Mouse (Mus musculus) intestine, embryonic 15.5 days (tissue): ENCODE measurements around the gene Nde1. TPM values are rescaled to one million over a fixed set of nuclear protein-coding genes. Genes with fewer than 3 reads are reported as not detected.
A peak's percentile ranks its signal among the peaks of the same experiment; 100 is the strongest.

Source experiments
- ATAC-seq: fragments of 200-750 bp; cut with Nextera tagmentation; 2 replicates; pipeline ENCODE4 v1.8.0; 2017; ENCODE audit warnings: moderate TSS enrichment, moderate library complexity
- H3K27ac ChIP-seq: fragments of 300-500 bp; sonication (generic); 2 replicates; pipeline ENCODE4 v1.5.1; 2015; ENCODE audit warnings: mild to moderate bottlenecking, inconsistent platforms
- H3K27me3 ChIP-seq: fragments of 300-500 bp; sonication (generic); replicated peaks from 2 replicates; pipeline ENCODE4 v1.6.1; 2015; ENCODE audit warnings: inconsistent platforms
- H3K36me3 ChIP-seq: fragments of 300-500 bp; sonication (generic); 2 replicates; pipeline ENCODE4 v1.6.1; 2015; ENCODE audit warnings: inconsistent platforms
- H3K4me1 ChIP-seq: fragments of 300-500 bp; sonication (generic); replicated peaks from 2 replicates; pipeline ENCODE4 v1.6.1; 2015; ENCODE audit warnings: inconsistent platforms
- H3K4me2 ChIP-seq: fragments of 300-500 bp; sonication (generic); replicated peaks from 2 replicates; pipeline ENCODE4 v1.6.1; 2015; ENCODE audit warnings: mild to moderate bottlenecking, inconsistent platforms
- H3K4me3 ChIP-seq: fragments of 300-500 bp; sonication (generic); replicated peaks from 2 replicates; pipeline ENCODE4 v1.5.1; 2015; ENCODE audit warnings: inconsistent platforms
- H3K9ac ChIP-seq: fragments of 300-500 bp; sonication (generic); 2 replicates; pipeline ENCODE4 v1.6.1; 2015; ENCODE audit warnings: inconsistent platforms
- H3K9me3 ChIP-seq: fragments of 300-500 bp; sonication (generic); 2 replicates; pipeline ENCODE4 v1.6.1; 2016; ENCODE audit warnings: inconsistent platforms
- WGBS: fragments of 180-500 bp; shearing (Covaris S2); methylation state at CpG from one replicate; pipeline ENCODE4 v1.1.7; 2015; 5-methylcytosine and 5-hydroxymethylcytosine counted together
- polyA plus RNA-seq: library from polyadenylated mRNA; unstranded; fragments of >200 nt; fragmentation: Nextera tagmentation; extraction: Ambion mirVana; gene quantifications from 2 replicates; pipeline ENCODE4 v1.2.1, GENCODE M21; 2015

Nde1 gene
- polyA plus RNA-seq, 1 experiment from 2014 or later: 70.0 TPM

DNA sequence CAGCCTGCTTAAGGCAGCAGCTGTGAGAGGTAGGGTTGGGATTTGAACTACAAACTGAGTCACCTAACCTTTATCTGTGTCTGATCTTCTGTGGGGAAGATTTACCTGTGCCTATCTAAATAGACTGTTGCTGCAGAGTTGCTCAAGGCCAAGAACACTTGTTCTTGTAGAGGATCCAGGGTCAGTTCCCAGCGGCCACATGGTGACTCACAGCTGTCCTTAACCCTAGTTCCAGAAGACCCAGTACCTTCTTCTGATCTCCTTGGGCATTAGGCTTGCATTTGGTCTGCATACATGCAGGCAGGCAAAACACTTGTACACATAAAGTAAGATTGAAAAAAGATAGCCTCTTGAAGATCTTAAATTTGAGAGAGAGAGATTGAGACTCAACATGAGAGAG lies 6.6 kb downstream of the Nde1 start:
- H3K4me3 ChIP-seq: no peak overlapping the region
- H3K9ac ChIP-seq: no peak overlapping the region
- no peaks in the 10 kb centered on the region for H3K27me3 ChIP-seq
- no peak for ATAC-seq
- no peak overlapping the region for H3K27ac ChIP-seq
- WGBS: 94% methylated on average over 1 of the region's 1 CpGs
- no peak overlapping the region for H3K4me2 ChIP-seq
- H3K4me1 ChIP-seq: peaks cover 6% of the 10 kb centered on the region; the same call in 1 of the 2 replicates
- H3K36me3 ChIP-seq: peaks cover 37% of the 10 kb centered on the region
- no peaks in the 10 kb centered on the region for H3K9me3 ChIP-seq

DNA sequence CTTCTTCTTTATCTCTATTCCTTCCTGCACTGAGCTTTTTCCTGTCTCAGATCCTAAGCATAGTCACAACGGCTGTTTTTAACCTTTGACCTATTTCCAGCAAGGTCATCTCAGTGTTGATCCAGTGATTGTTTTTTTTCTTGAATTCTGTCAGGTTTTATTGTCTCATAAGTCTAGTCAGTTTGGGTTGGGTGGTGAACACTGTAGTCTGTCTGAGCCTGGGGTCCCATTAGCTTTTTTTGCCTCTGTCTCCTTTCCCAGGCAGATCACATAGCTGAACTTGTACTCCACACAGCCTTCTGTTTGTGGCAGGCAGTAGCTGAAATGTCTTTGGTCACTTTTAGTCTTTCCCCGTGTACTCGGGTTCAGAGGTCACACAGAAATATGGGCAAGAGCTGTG lies 15.0 kb downstream of the Nde1 start:
- 49% methylated on average over 3 of the region's 3 CpGs for WGBS
- Histone ChIP-seq H3K9ac (no peak overlapping the region), H3K36me3 (peaks cover 30% of the 10 kb centered on the region), H3K9me3 (no peaks in the 10 kb centered on the region), H3K4me2 (no peak overlapping the region), H3K4me3 (no peak overlapping the region), H3K4me1 (no peaks in the 10 kb centered on the region), H3K27ac (no peak overlapping the region), H3K27me3 (no peaks in the 10 kb centered on the region)
- ATAC-seq: no peak

DNA sequence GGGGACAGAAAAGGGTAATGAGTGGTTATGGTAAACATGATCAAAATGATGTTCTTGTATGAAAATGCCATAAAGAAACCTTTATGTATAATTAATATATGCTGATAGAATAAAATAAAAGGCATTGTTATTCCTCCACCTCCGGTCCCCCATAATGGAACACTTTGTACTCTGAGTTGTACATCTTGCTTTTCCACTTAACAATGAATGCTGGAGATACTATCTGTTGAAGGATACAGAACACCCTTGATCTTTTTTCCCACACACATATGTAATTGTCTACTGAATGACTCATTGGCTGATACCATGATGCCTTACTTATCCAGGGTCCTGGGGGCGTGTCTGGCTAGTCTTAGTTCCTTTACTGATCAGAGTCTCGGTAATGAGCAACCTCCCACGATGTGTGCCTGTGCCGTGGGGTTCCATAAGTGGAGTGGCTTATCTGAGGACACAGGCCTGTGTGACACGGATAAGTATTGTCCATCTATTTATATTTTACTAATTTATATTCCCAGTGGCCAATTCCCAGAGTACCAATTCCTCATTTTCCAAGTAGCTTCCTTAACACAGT lies 17.2 kb downstream of the Nde1 start:
- H3K27me3 ChIP-seq: no peaks in the 10 kb centered on the region
- H3K27ac ChIP-seq: no peak overlapping the region
- no peak for ATAC-seq
- no peak overlapping the region for H3K9ac ChIP-seq
- H3K4me2 ChIP-seq: no peak overlapping the region
- WGBS: 79% methylated on average over 6 of the region's 6 CpGs
- no peak overlapping the region for H3K4me3 ChIP-seq
- H3K9me3 ChIP-seq: no peaks in the 10 kb centered on the region
- H3K36me3 ChIP-seq: peaks cover 31% of the 10 kb centered on the region
- H3K4me1 ChIP-seq: no peaks in the 10 kb centered on the region

DNA sequence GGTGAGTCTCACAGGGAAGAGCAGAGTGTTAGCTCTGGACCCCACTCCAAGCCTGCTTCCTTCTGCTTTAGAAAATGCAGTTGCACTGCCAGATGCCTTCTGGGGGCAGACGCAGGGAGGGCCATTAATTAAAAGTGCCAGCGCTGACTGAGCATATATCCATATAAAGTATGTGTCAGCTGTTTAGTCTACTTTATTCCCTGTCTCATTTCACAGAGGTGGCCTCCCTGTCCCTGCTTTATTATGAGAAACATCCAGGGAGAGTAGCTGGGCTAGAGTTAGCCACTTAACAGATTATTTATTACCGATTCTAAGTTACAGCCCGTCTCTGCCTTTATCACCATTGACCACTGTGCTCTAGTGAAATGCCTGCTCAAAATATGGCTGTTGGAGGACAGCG lies 19.3 kb downstream of the Nde1 start:
- ATAC-seq: no peak
- Histone ChIP-seq H3K4me1 (no peaks in the 10 kb centered on the region), H3K36me3 (peaks cover 33% of the 10 kb centered on the region), H3K4me3 (no peak overlapping the region), H3K9ac (no peak overlapping the region), H3K27me3 (no peaks in the 10 kb centered on the region), H3K27ac (no peak overlapping the region), H3K4me2 (no peak overlapping the region), H3K9me3 (no peaks in the 10 kb centered on the region)
- WGBS: 79% methylated on average over 5 of the region's 5 CpGs

DNA sequence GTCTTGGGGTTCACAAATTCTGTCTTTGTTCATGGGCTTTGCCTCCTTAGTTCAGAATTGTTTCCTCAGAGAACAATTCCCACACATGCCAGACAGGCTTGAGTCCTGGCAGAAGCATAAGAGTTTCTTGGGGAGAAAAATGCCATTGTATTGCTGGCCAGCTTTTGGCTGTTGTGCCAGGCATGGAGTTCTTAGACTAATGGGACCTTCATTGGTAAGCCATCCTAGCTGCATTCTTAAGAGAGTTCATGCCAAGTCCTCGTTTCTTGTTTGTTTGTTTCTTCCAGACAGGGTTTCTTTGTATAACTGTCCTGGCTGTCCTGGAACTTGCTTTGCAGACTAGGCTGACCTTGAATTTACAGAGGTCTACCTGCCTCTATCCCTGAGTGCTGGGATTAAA lies 20.8 kb downstream of the Nde1 start:
- H3K4me1 ChIP-seq: no peaks in the 10 kb centered on the region
- no peaks in the 10 kb centered on the region for H3K27me3 ChIP-seq
- ATAC-seq: no peak
- 88% methylated on average over 1 of the region's 1 CpGs for WGBS
- H3K4me2 ChIP-seq: no peak overlapping the region
- no peak overlapping the region for H3K4me3 ChIP-seq
- no peak overlapping the region for H3K27ac ChIP-seq
- no peaks in the 10 kb centered on the region for H3K9me3 ChIP-seq
- no peak overlapping the region for H3K9ac ChIP-seq
- H3K36me3 ChIP-seq: peaks cover 30% of the 10 kb centered on the region

DNA sequence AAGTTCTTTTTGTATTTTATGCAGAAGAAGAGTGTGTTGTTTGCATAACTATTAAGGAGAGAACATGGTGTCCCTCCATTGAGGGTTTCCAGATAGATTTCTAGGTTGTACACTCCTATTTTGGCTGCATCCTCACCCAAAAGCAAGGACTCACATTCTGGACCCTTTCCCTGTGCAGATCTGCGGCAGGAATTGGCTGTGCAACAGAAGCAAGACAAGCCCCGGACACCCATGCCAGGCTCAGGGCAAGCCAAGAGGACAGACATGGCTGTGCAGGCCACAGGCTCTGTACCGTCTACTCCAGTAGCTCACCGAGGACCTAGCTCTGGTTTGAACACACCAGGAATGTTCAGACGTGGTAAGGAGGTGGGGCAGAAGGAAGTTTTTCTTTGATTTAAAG lies 22.4 kb downstream of the Nde1 start:
- Histone ChIP-seq H3K9me3 (no peaks in the 10 kb centered on the region), H3K27me3 (no peaks in the 10 kb centered on the region), H3K4me2 (no peak overlapping the region), H3K9ac (no peak overlapping the region), H3K4me3 (no peak overlapping the region), H3K27ac (no peak overlapping the region), H3K36me3 (peaks cover 37% of the 10 kb centered on the region), H3K4me1 (no peaks in the 10 kb centered on the region)
- WGBS: 94% methylated on average over 5 of the region's 5 CpGs
- ATAC-seq: no peak

DNA sequence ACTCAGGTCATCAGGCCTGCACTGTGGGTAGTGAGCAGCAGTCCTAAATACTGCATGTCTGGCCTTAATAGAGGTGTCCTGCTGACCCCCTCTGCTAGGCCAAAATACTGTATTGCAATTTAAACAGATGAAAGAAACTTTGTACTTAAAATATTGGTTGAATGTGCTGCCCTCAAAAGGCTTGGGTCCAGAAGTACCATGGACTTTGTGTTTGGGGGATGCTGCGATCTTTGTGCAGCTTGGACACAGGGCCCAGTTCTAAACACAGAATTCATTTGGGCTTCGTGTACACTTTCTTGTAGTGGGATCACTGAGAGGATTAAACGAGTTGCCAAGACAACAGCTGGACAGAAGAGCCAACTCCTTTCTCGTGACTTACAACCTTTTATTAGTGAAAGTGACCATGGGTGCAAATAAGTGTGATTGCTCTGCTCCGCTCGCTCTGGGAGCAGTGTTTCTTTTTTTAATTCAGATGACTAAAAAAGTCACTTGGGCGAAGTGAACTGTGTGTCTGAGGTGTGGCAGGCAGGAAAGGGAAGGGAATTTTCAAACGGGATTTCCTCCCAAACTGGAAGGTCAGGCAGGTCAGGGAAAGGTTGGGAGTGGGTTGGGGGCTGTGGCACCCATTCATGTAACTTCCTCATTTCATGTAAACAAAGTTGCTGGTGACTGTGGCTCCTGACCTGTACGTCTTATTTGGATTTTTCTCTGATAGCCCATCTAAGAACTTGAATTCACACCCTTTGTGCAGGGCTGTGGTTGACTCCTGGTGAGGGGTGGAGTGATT lies 31.3 kb downstream of the Nde1 start:
- peaks cover 19% of the 10 kb centered on the region for H3K36me3 ChIP-seq
- no peak overlapping the region for H3K27ac ChIP-seq
- no peak for ATAC-seq
- no peak overlapping the region for H3K4me2 ChIP-seq
- H3K9me3 ChIP-seq: no peaks in the 10 kb centered on the region
- H3K4me1 ChIP-seq: no peaks in the 10 kb centered on the region
- WGBS: 61% methylated on average over 9 of the region's 9 CpGs
- H3K9ac ChIP-seq: no peak overlapping the region
- no peaks in the 10 kb centered on the region for H3K27me3 ChIP-seq
- no peak overlapping the region for H3K4me3 ChIP-seq

DNA sequence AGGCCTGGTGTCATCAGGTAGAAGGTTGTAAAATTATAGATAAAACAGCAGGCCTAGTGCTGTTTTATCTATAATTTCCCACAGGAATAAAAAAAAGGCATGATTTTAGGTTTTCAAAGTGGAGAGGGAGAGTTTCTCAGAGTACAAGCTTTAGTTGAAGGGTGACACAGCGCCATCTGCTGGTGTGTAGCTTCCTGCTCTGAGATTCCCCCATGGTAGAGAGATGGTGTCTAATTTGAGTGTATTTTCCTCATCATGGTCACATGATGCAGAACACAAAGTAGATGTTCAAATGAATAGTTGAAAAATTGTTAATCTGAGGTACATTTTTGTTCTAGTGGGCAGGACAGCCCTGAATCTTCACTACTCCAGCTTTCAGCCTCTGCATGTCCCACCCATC lies 32.4 kb downstream of the Nde1 start:
- Histone ChIP-seq H3K9ac (no peak overlapping the region), H3K27ac (no peak overlapping the region), H3K27me3 (no peaks in the 10 kb centered on the region), H3K4me1 (no peaks in the 10 kb centered on the region), H3K4me2 (no peak overlapping the region), H3K4me3 (no peak overlapping the region), H3K36me3 (peaks cover 13% of the 10 kb centered on the region; the same call in 1 of the 2 replicates), H3K9me3 (no peaks in the 10 kb centered on the region)
- WGBS: 29% methylated on average over 1 of the region's 1 CpGs
- ATAC-seq: no peak

DNA sequence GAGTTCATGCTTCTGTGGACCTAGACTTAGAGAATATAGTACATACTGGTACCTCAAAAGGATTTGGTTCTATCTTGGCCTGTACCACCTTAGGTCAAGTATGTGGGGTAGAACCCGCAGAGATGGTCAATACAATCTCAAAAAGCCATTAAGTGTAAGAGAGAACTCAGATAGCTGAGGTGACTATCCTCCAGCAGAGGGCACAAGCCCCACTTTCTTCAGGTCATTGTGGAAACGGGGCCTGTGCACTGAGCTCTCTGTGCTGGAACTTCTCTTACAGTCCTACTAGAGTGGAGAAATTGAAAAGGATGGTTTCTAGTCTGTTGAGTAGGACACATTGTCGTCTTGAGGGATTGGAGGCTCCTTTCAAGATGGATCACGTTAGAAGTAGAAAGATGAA lies 35.7 kb downstream of the Nde1 start:
- no peak overlapping the region for H3K27ac ChIP-seq
- no peaks in the 10 kb centered on the region for H3K27me3 ChIP-seq
- no peaks in the 10 kb centered on the region for H3K4me1 ChIP-seq
- H3K4me2 ChIP-seq: no peak overlapping the region
- no peak for ATAC-seq
- H3K9ac ChIP-seq: no peak overlapping the region
- no peak overlapping the region for H3K4me3 ChIP-seq
- H3K36me3 ChIP-seq: no peaks in the 10 kb centered on the region
- WGBS: 75% methylated on average over 4 of the region's 4 CpGs
- no peaks in the 10 kb centered on the region for H3K9me3 ChIP-seq

DNA sequence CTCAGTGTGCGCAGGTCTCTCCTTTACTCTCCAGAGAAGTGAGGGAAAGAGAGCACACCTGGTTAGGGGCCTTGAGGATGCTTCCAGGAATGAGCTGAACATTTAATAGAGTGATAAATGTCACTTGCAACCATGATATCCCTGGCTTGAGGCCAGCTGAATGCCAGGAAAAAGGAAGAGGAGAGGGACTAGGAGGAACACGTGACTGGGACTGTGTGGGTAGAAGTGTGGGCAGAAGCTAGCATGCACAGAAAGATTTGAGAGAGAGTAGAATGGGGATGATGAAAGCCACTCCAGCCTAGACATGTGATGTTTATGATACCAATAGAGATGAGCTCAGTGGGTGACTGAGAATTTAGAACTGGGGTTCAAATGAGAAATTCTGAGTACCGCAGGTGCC lies 52.1 kb downstream of the Nde1 start:
- Histone ChIP-seq H3K9me3 (no peaks in the 10 kb centered on the region), H3K4me1 (no peaks in the 10 kb centered on the region), H3K27ac (no peak overlapping the region), H3K27me3 (no peaks in the 10 kb centered on the region), H3K4me2 (no peak overlapping the region), H3K4me3 (no peak overlapping the region), H3K9ac (no peak overlapping the region), H3K36me3 (no peaks in the 10 kb centered on the region)
- no peak for ATAC-seq
- 85% methylated on average over 3 of the region's 3 CpGs for WGBS

DNA sequence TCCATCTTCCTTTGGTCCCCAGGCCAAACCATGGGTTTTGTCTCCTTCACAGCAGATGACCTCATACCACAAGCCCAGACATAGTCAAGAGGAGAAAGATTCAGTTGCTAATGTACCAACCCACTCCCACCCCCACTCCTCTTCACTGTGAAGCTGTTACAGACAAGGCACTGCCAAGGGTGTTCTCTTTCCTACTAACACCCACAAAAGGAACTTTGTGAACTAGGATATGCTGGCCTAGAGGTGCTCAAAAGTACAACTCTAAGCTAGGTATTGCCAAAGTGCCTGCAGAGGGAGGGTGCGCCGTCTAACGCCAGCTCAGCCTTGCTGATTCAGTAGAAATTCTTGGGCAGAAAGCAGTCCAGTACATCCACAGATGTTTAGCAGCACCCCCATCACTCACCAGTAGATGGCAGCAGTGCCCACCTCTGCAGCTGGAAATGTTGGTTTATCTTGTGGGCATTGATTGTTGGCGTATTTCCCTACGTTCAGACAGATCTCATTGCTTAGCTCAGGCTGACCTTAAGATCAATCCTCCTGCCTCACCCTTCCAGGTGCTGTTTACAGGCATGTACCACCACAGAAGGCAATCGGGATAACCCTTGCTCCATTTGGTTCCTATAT lies 74.1 kb downstream of the Nde1 start:
- H3K4me1 ChIP-seq: no peaks in the 10 kb centered on the region
- peak; percentile 55; the same call in 1 of the 2 replicates for ATAC-seq
- H3K4me2 ChIP-seq: no peak overlapping the region
- 22% methylated on average over 6 of the region's 6 CpGs for WGBS
- no peak overlapping the region for H3K4me3 ChIP-seq
- no peaks in the 10 kb centered on the region for H3K27me3 ChIP-seq
- H3K27ac ChIP-seq: no peak overlapping the region
- H3K9ac ChIP-seq: no peak overlapping the region
- H3K9me3 ChIP-seq: no peaks in the 10 kb centered on the region
- H3K36me3 ChIP-seq: no peaks in the 10 kb centered on the region

DNA sequence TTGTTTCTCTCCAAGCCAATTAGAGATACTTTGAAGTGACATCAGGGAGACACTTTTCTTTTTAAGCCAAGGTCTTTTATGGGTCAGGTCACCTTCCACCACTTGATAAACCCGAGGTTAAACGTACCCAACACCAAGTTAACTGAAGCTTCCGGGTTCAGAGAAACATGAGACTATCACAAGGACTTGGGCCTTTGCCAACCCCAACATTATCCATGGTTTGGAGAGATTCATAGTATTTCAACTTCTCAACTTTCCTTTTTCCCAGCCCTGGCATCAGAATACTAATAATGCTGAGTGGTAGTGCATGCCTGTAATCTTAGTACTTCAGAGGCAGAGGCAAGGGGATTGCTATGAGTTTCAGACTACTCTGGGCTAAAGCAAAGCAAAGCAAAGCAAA lies 79.0 kb downstream of the Nde1 start:
- 74% methylated on average over 3 of the region's 3 CpGs for WGBS
- H3K4me3 ChIP-seq: no peak overlapping the region
- H3K4me1 ChIP-seq: no peaks in the 10 kb centered on the region
- H3K27ac ChIP-seq: no peak overlapping the region
- H3K4me2 ChIP-seq: no peak overlapping the region
- H3K9ac ChIP-seq: no peak overlapping the region
- H3K9me3 ChIP-seq: no peaks in the 10 kb centered on the region
- H3K36me3 ChIP-seq: no peaks in the 10 kb centered on the region
- no peaks in the 10 kb centered on the region for H3K27me3 ChIP-seq
- no peak for ATAC-seq
